Mouse (Mus musculus): ENCODE data around the gene Tnfrsf13c. TPM values are rescaled to one million over a fixed set of nuclear protein-coding genes. Genes with fewer than 3 reads are reported as not detected.

The Tnfrsf13c gene
- total and polyA plus RNA-seq, 3 experiments = 204 to 287 (median 257) TPM

DNA sequence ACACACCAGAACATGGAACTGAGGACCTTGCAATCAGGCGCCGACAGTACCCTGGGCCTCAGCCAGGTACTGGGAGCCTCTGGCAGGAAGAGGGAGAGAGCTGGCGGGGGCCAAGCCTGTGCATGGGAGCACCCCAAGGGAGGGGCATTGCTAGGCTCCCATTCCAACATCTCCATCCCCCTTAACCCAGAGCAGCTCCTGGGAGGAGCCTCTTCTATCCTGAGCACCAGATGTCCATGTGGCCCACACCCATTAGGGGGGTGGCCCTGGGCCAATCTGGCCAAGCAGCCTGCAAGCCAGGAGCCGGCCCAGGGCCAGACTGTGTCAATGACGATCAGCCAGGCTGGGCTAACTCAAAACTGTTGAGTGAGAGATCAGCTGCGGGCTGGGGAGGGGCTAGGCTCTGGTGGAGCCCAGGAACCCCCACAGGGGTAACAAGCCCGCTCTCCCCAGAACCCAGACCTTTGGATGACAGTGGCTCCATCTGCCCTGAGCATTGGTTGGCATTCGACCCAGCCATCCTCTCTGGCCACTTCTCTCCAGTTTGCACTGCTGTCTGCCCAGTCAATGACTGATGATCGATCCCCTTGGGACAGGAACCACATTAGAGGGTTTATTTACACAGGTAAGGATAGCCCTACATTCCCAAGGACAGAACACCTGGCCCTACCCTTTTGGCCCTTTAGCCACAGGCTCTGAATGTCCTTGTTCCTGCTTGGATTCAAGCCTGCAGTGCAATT is 17.6 kb downstream of the Tnfrsf13c start:
- TF ChIP-seq POLR2AphosphoS2 (IDR thresholded peaks at IDR 0.05; ENCODE audit: low read depth, low read length) (peak; percentile 25; the same call in 1 of the 2 replicates), BHLHE40 (IDR thresholded peaks at IDR 0.05; ENCODE audit: low read depth, low read length) (no peak), MYC (IDR thresholded peaks at IDR 0.05; ENCODE audit: low read depth, low read length) (no peak), CHD2 (IDR thresholded peaks at IDR 0.05; ENCODE audit: low read length) (no peak), ETS1 (conservative IDR thresholded peaks at IDR 0.05; ENCODE audit: low read depth, low read length) (no peak), JUND (conservative IDR thresholded peaks at IDR 0.05; ENCODE audit: low read depth, low read length) (no peak), ZMIZ1 (IDR thresholded peaks at IDR 0.05; ENCODE audit: low read depth, low read length) (no peak), ZC3H11A (IDR thresholded peaks at IDR 0.05; ENCODE audit: low read depth, low read length) (no peak), TBP (conservative IDR thresholded peaks at IDR 0.05; ENCODE audit: low read depth, low read length) (no peak), SIN3A (IDR thresholded peaks at IDR 0.05; ENCODE audit: low read length) (no peak), HCFC1 (IDR thresholded peaks at IDR 0.05; ENCODE audit: low read depth, low read length) (no peak), E2F4 (IDR thresholded peaks at IDR 0.05; ENCODE audit: insufficient replicate concordance, low read depth, low read length) (no peak), USF2 (conservative IDR thresholded peaks at IDR 0.05; ENCODE audit: low read depth, low read length) (no peak), SMC3 (IDR thresholded peaks at IDR 0.05; ENCODE audit: low read depth, low read length) (peak; percentile 2; the same call in 1 of the 2 replicates), MEF2A (IDR thresholded peaks at IDR 0.05; ENCODE audit: borderline replicate concordance, low read depth, low read length) (no peak), RAD21 (IDR thresholded peaks at IDR 0.05; ENCODE audit: low read depth, low read length) (no peak), JUN (IDR thresholded peaks at IDR 0.05; ENCODE audit: insufficient read depth, low read depth, low read length) (no peak), GABPA (IDR thresholded peaks at IDR 0.05; ENCODE audit: insufficient replicate concordance, low read depth, low read length) (no peak), KAT2A (IDR thresholded peaks at IDR 0.05; ENCODE audit: insufficient replicate concordance, low read length) (no peak), UBTF (IDR thresholded peaks at IDR 0.05; ENCODE audit: low read depth, low read length) (no peak), NELFE (IDR thresholded peaks at IDR 0.05; ENCODE audit: low read depth, low read length) (no peak), MXI1 (IDR thresholded peaks at IDR 0.05; ENCODE audit: low read depth, low read length) (no peak), PAX5 (IDR thresholded peaks at IDR 0.05; ENCODE audit: low read length) (no peak), MAZ (IDR thresholded peaks at IDR 0.05; ENCODE audit: low read depth, low read length) (no peak), POLR2A (IDR thresholded peaks at IDR 0.05; ENCODE audit: low read depth, low read length) (peak; percentile 29; the same call in 1 of the 2 replicates), TCF12 (IDR thresholded peaks at IDR 0.05; ENCODE audit: low read depth, low read length) (no peak)
- H3K9ac ChIP-seq (ENCODE audit: insufficient read depth, low read depth) = no peak overlapping the region
- DNase-seq (ENCODE audit: extremely low read depth) = no peak
- H3K4me3 ChIP-seq (replicated peaks in 1 of 3; ENCODE audit: low read depth in 2 of 3, low read length in 2 of 3, poor library complexity in 1 of 3) = no peak overlapping the region
- in situ Hi-C loops (cut with MboI; ENCODE audit: low pct_ligation_motif_present, low pct_unique_long_range_greater_than_20kb, low sequenced_read_pairs) (no loop called here), dilution Hi-C loops (cut with MboI; ENCODE audit: extremely low pct_ligation_motif_present, extremely low pct_unique_long_range_greater_than_20kb, low sequenced_read_pairs) (no loop called here)
- peaks cover 12 to 54% of the 10 kb centered on the region in 2 experiments; a peak in 3 of 4 replicates for H3K4me1 ChIP-seq (ENCODE audit: control insufficient read depth in 1 of 2, insufficient read depth in 2 of 2)
- peaks cover 38% of the 10 kb centered on the region for H3K79me2 ChIP-seq (replicated peaks; ENCODE audit: control insufficient read depth, extremely low read depth, insufficient read depth, poor library complexity, severe bottlenecking)
- H3K27ac ChIP-seq (ENCODE audit: insufficient read depth, low read depth) = peak overlapping the region; percentile 25; the same call in 1 of the 2 replicates
- no peak overlapping the region for H3K4me2 ChIP-seq (ENCODE audit: insufficient read depth, low read depth, poor library complexity, severe bottlenecking)
- peaks cover 64 to 87% of the 10 kb centered on the region in 2 experiments for H3K36me3 ChIP-seq (replicated peaks in 1 of 2; ENCODE audit: control insufficient read depth in 1 of 2, insufficient read depth in 1 of 2, low read length in 1 of 2)
- H3K9me3 ChIP-seq (replicated peaks; ENCODE audit: low read length) = peaks cover 9% of the 10 kb centered on the region
- H3K27me3 ChIP-seq (replicated peaks) = no peaks in the 10 kb centered on the region

All from CH12.LX (cell line).